Mouse (Mus musculus) MN1 (cell line): ENCODE measurements around the gene Spata3.
A peak's percentile ranks its signal among the peaks of the same experiment; 100 is the strongest.

Experiments
- DNase-seq: peaks from one replicate; pipeline ENCODE4 v3.0.0-alpha.2; 2016; ENCODE audit warnings: low spot score

Gene Spata3

GRCm38 (mm10) chr1:86032273-86032987, 15.8 kb downstream of the Spata3 start:
- DNase-seq: no peak

DNA sequence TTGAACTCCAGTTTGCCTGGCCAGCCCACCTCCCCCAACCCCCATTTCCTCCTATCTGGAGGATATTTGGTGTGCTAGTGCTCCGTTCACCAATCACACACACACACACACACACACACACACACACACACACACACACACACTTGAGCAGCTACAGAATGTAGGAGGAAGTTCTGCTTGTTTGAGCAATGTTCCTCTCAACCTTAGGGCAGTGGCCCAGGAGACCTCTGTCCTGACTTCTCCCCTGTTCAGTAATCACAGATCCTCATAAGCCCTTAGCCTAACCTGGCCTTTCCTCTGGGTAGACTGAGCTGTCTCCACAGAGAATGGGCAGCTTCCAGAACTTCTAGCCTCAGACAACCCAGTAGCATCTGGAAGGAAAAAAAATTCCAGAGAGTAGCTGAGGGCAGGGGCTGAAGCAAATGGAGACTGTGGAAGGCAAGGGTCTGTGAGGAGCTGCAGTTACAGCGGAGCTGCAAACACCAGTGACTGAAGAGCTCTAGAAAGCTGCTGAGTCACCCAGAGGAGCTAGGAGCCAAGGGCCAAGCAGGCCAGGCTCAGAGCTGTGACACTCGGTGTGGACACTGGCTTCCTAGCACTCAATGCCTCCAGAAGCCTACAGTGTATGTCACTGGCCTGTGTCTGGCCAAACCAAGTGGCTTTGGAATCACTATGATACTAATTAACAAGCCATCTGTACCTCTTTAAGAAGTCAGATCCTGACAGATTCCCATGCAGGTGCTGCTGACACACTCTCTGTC, 21.8 kb downstream of the Spata3 start:
- DNase-seq: peak; percentile 27

DNA sequence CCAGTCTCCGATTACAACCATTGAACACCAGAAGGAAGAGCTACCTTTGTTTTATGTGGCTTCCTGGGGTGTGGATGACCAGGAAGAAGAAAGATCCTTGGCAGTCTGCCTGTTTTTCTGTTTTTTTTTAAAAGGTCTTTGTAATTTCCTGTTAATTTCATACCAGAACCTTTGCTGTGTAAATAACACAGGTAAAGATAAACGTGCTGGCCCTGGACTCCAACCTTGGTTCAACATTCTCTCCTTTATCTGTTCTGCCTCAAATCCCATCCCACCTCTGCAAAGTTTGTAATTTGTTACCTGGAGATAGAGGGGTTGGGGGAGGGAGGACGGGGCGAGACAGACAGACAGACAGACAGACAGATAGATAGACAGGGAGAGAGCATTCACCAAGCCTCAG, 23.5 kb downstream of the Spata3 start:
- DNase-seq: no peak

GRCm38 (mm10) chr1:86040817-86041216, 24.2 kb downstream of the Spata3 start:
- no peak for DNase-seq

GRCm38 (mm10) chr1:86045056-86045455, 28.4 kb downstream of the Spata3 start:
- no peak for DNase-seq

DNA sequence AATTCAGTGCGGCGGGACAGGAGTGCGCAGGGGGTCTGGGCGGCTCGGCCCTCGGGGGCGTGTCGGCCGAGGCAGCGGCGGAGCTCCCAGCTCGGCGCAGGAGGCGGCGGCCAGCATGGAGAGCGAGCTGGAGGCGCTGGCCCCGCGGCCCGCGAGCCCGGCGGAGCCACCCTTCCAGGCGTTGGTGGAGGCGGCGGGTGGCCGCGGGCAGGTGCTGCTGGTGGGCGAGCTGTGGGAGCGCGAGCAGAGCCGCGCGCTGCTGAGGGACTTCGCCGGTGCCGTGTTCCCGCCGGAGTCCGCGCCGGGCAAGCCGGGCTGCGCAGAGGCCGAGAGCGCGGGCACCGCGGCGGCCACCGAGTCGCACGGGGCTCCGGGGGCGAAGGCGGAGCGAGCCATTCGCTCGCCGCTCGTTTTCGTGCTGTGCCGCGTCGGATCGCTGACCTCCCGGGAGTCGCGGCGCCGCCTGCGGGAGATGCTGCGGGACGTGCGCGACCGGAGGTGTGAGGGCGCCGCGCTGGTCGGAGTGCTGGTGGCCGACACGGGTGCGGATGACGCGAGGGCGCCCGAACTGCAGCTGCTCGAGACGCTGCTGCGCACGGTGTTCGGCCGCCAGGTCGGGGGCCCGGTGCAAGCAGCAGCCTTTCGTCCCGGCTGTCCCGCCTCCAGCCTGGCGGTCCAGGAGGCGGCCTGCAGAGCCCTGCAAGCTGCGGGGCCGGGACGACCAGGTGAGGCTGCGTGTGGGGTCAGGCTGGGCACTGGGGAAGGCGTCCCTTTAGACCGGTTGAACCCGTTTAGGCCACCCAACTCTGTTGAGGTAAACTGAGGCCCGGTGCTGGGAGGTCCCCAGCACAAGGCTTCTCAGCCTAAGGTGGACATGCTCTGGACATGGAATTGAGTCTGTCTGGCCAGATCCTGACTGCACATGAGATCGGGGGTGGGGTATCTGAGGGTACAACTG, 29.5 kb downstream of the Spata3 start, which contains the start of gene 2810459M11Rik:
Gene 2810459M11Rik (plus strand): TSS at position 16 of the 958 bp plus-strand sequence.
- DNase-seq: no peak

GRCm38 (mm10) chr1:86046833-86047563, 30.4 kb downstream of the Spata3 start:
- no peak for DNase-seq

DNA sequence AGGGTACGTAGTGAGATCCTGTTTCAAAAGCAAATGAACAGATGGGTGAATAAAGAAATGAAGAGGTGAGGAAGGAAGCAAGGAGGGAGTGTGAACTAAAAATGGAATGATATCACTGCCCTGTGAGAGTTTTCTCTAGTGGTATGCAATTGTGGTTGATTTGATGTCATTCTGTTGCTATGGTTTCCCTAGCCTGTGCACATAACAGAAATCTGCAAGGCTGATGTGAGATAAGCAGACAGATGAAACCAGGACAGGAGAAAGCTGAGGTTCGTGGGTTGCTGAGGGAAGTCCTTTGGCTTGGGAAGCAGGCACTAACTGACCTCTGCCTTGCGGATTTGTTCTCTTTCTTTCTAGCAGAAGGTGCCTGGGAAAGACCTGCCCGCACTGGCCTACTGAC, 31.6 kb downstream of the Spata3 start:
- DNase-seq: peak; percentile 32

- DNase-seq: no peak
These were observed 32.1 kb downstream of the Spata3 start for GRCm38 (mm10) chr1:86048744-86049143.

DNA sequence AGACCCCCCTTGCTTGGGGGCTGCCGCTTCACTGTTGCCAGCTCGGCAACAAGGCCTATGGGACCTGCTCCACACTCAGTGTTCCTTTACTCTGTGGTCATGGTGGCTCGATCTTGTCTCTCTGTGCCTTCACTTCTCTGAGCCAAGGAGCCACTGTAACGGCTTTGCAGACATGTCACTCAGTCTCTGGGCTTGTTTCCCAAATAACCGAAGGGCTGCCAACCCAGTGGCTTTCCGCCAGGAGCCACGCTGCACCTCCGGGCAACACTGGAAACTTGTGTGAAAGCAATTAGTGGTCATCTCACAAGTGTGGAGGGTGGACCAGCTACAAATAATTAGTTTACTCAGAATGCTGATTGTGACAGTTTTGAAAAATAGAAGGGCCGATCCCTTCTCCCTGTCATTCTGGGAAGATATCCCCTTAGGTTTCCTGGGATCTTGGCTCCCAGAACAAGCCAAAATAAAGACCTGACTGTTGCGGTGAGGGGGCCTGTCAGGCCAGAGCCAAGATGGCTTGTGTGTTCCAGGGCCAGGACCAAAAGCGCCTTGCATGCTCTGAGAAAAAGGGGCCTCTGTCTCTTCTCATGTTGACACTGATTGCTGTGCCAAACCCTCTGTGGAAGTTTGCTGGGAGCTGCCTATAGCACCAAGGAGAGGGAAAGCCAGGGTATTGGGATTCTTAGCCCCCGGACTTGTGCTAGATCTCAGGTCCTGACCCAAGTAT, 36.7 kb downstream of the Spata3 start:
- DNase-seq: peak; percentile 60

DNA sequence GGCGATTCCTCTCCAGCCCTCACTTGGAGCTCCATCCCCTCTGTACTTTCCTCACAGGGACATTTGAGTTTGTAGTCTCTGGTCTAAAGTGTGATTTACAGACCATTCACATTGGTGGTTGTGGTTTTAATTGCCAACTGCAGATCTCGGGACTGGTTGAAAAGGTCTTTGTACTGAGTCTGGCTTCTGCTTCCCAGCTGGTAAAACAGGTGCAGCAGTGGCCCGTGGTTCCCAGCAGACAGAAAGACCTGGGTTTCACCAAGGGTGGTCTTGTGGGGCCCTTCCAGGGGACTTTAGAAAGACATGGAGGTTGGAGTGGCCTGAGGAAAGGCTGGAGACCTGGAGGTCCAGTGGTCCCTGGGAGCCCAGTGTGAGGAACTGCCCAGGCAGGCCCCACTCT, 38.3 kb downstream of the Spata3 start:
- no peak for DNase-seq

DNA sequence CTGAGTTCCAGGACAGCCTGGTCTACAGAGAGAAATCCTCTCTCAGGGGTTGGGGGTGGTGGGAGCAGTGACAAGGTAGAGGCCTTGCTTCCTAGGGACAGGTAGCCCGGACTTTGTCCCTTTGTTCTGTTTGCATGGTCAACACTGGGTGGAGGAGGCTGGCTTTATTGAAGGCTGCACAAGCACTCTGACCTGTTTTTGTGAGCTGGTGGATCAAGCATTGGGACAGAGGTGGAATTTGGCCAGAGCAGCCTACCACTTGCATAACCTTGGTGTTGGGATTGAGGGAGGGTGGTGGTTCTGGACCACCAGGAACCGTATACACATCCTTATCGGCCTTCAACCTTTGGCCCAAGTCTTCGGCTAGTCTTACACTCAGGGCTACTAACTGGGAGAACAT, 39.7 kb downstream of the Spata3 start:
- DNase-seq: no peak

- DNase-seq: peak; percentile 87
These were observed 42.5 kb downstream of the Spata3 start for GRCm38 (mm10) chr1:86058856-86059769.

DNA sequence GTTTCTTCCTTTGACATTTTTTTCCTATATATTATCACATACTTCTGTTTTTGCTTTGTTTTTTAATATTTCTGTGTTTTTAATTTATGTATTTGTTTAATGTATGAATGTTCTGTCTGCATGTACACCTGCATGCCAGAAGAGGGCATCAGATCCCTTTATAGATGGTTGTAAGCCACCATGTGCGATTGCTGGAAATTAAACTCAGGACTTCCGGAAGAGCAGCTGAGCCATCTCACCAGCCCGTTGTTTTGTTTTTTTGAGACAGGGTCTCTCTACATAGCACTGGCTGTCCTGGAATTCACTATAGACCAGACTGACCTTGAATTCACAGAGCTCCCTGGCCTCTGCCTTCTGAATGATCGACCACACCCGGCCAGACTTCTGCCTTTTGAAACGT, 45.9 kb downstream of the Spata3 start:
- DNase-seq: no peak

DNA sequence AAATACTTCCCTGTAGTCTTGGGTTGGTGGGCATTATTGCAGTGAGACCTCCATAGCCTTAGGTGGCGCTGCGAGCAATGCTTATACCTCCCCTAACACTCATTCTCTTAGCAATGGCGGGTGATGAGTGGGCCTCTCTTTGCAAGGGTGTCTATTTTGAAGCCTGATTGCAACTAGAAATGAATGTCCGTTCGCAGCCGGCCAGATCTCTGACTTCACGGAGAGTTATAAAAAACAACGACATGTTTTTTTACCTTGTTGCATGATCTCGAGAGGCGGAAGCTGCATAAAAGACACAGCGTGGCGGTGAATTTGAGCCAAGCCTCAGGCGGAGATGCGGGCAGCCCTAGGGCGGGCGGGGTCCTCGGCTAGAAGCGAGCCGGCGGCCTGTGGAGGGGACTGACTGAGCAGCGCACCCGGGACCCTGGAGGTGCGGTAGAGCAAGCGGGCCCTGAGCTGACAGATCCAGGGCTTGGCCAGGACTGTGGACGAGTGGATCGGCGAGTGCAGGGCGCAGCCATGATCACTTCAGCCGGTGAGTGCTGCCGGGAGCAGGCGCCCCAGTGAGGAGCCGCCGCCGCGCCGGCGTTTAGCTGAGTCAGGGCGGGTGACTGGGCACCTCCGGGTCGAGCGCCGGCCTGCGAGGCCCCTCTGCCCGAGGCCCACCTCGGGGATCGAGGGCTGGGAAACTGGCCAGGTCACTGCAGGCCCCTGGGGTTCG, 47.8 kb downstream of the Spata3 start, which contains the start of gene Psmd1:
Gene Psmd1 (plus strand): TSS at position 117 of the 721 bp plus-strand sequence.
- DNase-seq: peak; percentile 93

- no peak for DNase-seq
These were observed 59.9 kb downstream of the Spata3 start for GRCm38 (mm10) chr1:86076565-86076964.
